20 mouse cellular contexts compared by ENCODE assay signal in genomic region chr9:121677069-121677468, GRCm38 (mm10). TPM values are rescaled to one million over a fixed set of nuclear protein-coding genes. Genes with fewer than 3 reads are reported as not detected.
DNase-seq lines count a peak whose midpoint lies in the region; ATAC-seq and TF ChIP-seq lines count a peak whose summit lies in the region.
"Had no signal": no experiment of that assay in that cellular context is flagged by ENCODE, and none has a peak within 500 bp of the region (broad histone marks: within the 10 kb centered on the region; RNA-seq: fewer than 3 reads in every experiment).

No protein-coding gene starts in this region.

- H3K9me3 ChIP-seq in kidney, postnatal 0 days (replicated peaks; ENCODE audit: low read length): no peaks in the 10 kb centered on the region
- H3K9me3 ChIP-seq in kidney, embryonic 16.5 days (ENCODE audit: low read length): no peaks in the 10 kb centered on the region
- H3K9me3 ChIP-seq in forebrain, embryonic 13.5 days (replicated peaks): no peaks in the 10 kb centered on the region
- H3K9me3 ChIP-seq: G1E; liver, embryonic 15.5 days; neural tube, embryonic 12.5 days had no signal

- H3K4me3 ChIP-seq in kidney, postnatal 0 days (replicated peaks; ENCODE audit: low read depth, low read length): no peak overlapping the region
- H3K4me3 ChIP-seq in kidney, embryonic 16.5 days (ENCODE audit: low read length): no peak overlapping the region
- H3K4me3 ChIP-seq in thymus, adult 2 months (ENCODE audit: control insufficient read depth, insufficient read depth, low read length): no peak overlapping the region
- no peak overlapping the region for H3K4me3 ChIP-seq in forebrain, embryonic 13.5 days
- H3K4me3 ChIP-seq: liver, embryonic 15.5 days; neural tube, embryonic 12.5 days had no signal

- no peak overlapping the region for H3K4me2 ChIP-seq in kidney, postnatal 0 days (ENCODE audit: low read length)
- H3K4me2 ChIP-seq in kidney, embryonic 16.5 days (replicated peaks; ENCODE audit: low read depth, low read length): no peak overlapping the region
- H3K4me2 ChIP-seq in forebrain, embryonic 13.5 days: no peak overlapping the region
- H3K4me2 ChIP-seq: heart, embryonic 11.5 days; liver, embryonic 15.5 days; neural tube, embryonic 12.5 days had no signal

- no peaks in the 10 kb centered on the region; the same call in 1 of the 2 replicates for H3K4me1 ChIP-seq in kidney, postnatal 0 days (replicated peaks; ENCODE audit: insufficient read depth, low read length)
- H3K4me1 ChIP-seq in kidney, embryonic 16.5 days (ENCODE audit: insufficient read depth, low read length): peaks cover 10% of the 10 kb centered on the region
- peaks cover 79% of the 10 kb centered on the region for H3K4me1 ChIP-seq in thymus, adult 2 months (replicated peaks; ENCODE audit: control insufficient read depth, insufficient read depth, low read length)
- 0 out of 2 replicates have a peak, but pooled peaks cover 5% of the 10 kb centered on the region for H3K4me1 ChIP-seq in forebrain, embryonic 13.5 days
- H3K4me1 ChIP-seq: neural tube, embryonic 12.5 days had no signal

- no peaks in the 10 kb centered on the region for H3K36me3 ChIP-seq in kidney, postnatal 0 days (ENCODE audit: insufficient read depth, low read length)
- H3K36me3 ChIP-seq in kidney, embryonic 16.5 days (ENCODE audit: insufficient read depth, low read length): no peaks in the 10 kb centered on the region
- H3K36me3 ChIP-seq in thymus, adult 2 months (ENCODE audit: control insufficient read depth, insufficient read depth, low read length): no peaks in the 10 kb centered on the region
- H3K36me3 ChIP-seq in forebrain, embryonic 13.5 days (ENCODE audit: poor library complexity, severe bottlenecking): peaks cover 8% of the 10 kb centered on the region
- H3K36me3 ChIP-seq: liver, embryonic 15.5 days had no signal

- intact Hi-C loops in left cerebral cortex, postnatal 4 days (cut with DNase I): no loop called here

- no peak for TF ChIP-seq POLR2A in thymus, adult 2 months (IDR thresholded peaks at IDR 0.05; ENCODE audit: control insufficient read depth, extremely low read depth, insufficient read depth, low read length, poor library complexity)

- 38% methylated on average over 4 of the region's 4 CpGs for WGBS in kidney, postnatal 0 days
- 39% methylated on average over 4 of the region's 4 CpGs for WGBS in kidney, embryonic 16.5 days
- WGBS in thymus, adult 2 months: 21% methylated on average over 4 of the region's 4 CpGs
- 88% methylated on average over 4 of the region's 4 CpGs for WGBS in forebrain, embryonic 13.5 days

- DNase-seq in kidney, postnatal 0 days (ENCODE audit: low spot score): peak; percentile 23
- DNase-seq in thymus, adult 2 months: no peak
- DNase-seq in thymus, postnatal 36 days: no peak
- DNase-seq in induced T-regulatory cell, adult 2 months (ENCODE audit: low read depth): peak; percentile 64
- DNase-seq in left cerebral cortex, postnatal 4 days: no peak
- DNase-seq in urinary bladder, adult 18-20 months (ENCODE audit: low spot score in 2 of 2): no peak
- DNase-seq: adrenal gland, postnatal 36 days; cerebellum, adult 11-12 months; forebrain, postnatal 0 days; gastrocnemius, postnatal 14 days; heart, postnatal 36 days; kidney, postnatal 14 days; midbrain, embryonic 14.5 days had no signal

- no peak for TF ChIP-seq CTCF in kidney, postnatal 0 days (IDR thresholded peaks at IDR 0.05; ENCODE audit: low read depth)
- no peak for TF ChIP-seq CTCF in thymus, adult 2 months (IDR thresholded peaks at IDR 0.05; ENCODE audit: borderline replicate concordance, control insufficient read depth, extremely low read depth, insufficient read depth, low read length, poor library complexity)

- no peak overlapping the region for H3K9ac ChIP-seq in kidney, postnatal 0 days (ENCODE audit: low read depth, low read length)
- no peak overlapping the region for H3K9ac ChIP-seq in kidney, embryonic 16.5 days (replicated peaks; ENCODE audit: low read length)
- no peak overlapping the region for H3K9ac ChIP-seq in forebrain, embryonic 13.5 days
- H3K9ac ChIP-seq: forebrain, postnatal 0 days; liver, embryonic 15.5 days; neural tube, embryonic 12.5 days had no signal

- H3K27ac ChIP-seq in kidney, postnatal 0 days: no peak overlapping the region
- no peak overlapping the region for H3K27ac ChIP-seq in kidney, embryonic 16.5 days (ENCODE audit: low read length)
- H3K27ac ChIP-seq in thymus, adult 2 months (ENCODE audit: control insufficient read depth, insufficient read depth, low read length): peak overlapping the region; percentile 60
- no peak overlapping the region for H3K27ac ChIP-seq in forebrain, embryonic 13.5 days
- H3K27ac ChIP-seq: liver, embryonic 15.5 days; neural tube, embryonic 12.5 days had no signal

- no peak for ATAC-seq in kidney, postnatal 0 days (replicated peaks; ENCODE audit: low FRiP score, low read depth)
- ATAC-seq in kidney, embryonic 16.5 days (ENCODE audit: low FRiP score, low TSS enrichment): no peak
- no peak for ATAC-seq in forebrain, embryonic 13.5 days
- ATAC-seq: forebrain, postnatal 0 days had no signal

- no peaks in the 10 kb centered on the region for H3K27me3 ChIP-seq in kidney, postnatal 0 days (ENCODE audit: insufficient read depth, low read length)
- H3K27me3 ChIP-seq in kidney, embryonic 16.5 days (ENCODE audit: insufficient read depth, low read length): no peaks in the 10 kb centered on the region
- no peaks in the 10 kb centered on the region for H3K27me3 ChIP-seq in thymus, adult 2 months (ENCODE audit: control insufficient read depth, insufficient read depth, low read length)
- no peaks in the 10 kb centered on the region for H3K27me3 ChIP-seq in forebrain, embryonic 13.5 days
- H3K27me3 ChIP-seq: liver, embryonic 15.5 days; neural tube, embryonic 12.5 days had no signal

RNA-seq across cellular contexts. Expression of gene Sec22c, which starts 28.2 kb away (rescaled TPM):
- polyA plus RNA-seq in kidney, postnatal 0 days (2015; fragmentation: Nextera tagmentation; extraction: Ambion mirVana): 7.4 and 8.1 TPM in 2 replicates
- 8.5 and 9.0 TPM in 2 replicates for polyA plus RNA-seq in kidney, embryonic 16.5 days (2015; fragmentation: Nextera tagmentation; extraction: Ambion mirVana)
- 43.6 and 49.2 TPM in 2 replicates for polyA plus RNA-seq in thymus, adult 2 months (2012; rRNA removed)
- 10 to 100 TPM; 38.7 to 40.7 TPM for total RNA-seq in left cerebral cortex, postnatal 4 days (2021)
- 29.9 and 35.1 TPM in 2 replicates for polyA plus RNA-seq in forebrain, embryonic 13.5 days (2015; fragmentation: Nextera tagmentation; extraction: Ambion mirVana)

RNA-seq across cellular contexts. Expression of gene Ss18l2, which starts 33.1 kb away (rescaled TPM):
- 176 and 194 TPM in 2 replicates for polyA plus RNA-seq in kidney, postnatal 0 days (2015; fragmentation: Nextera tagmentation; extraction: Ambion mirVana)
- polyA plus RNA-seq in kidney, embryonic 16.5 days (2015; fragmentation: Nextera tagmentation; extraction: Ambion mirVana): 107 and 114 TPM in 2 replicates
- polyA plus RNA-seq in thymus, adult 2 months (2012; rRNA removed): 18.2 and 28.4 TPM in 2 replicates
- 10 to 100 TPM; 60.1 to 60.6 TPM for total RNA-seq in left cerebral cortex, postnatal 4 days (2021)
- polyA plus RNA-seq in forebrain, embryonic 13.5 days (2015; fragmentation: Nextera tagmentation; extraction: Ambion mirVana): 130 and 159 TPM in 2 replicates

RNA-seq across cellular contexts. Expression of gene Vipr1, which starts 34.6 kb away (rescaled TPM):
- 0.13 and 0.17 TPM in 2 replicates for polyA plus RNA-seq in kidney, postnatal 0 days (2015; fragmentation: Nextera tagmentation; extraction: Ambion mirVana)
- polyA plus RNA-seq in kidney, embryonic 16.5 days (2015; fragmentation: Nextera tagmentation; extraction: Ambion mirVana): 0.04 and 0.40 TPM in 2 replicates
- polyA plus RNA-seq in thymus, adult 2 months (2012; rRNA removed): 6.5 and 7.0 TPM in 2 replicates
- 1 to 10 TPM; 3.1 to 5.5 TPM for total RNA-seq in left cerebral cortex, postnatal 4 days (2021)
- 0.37 and 0.59 TPM in 2 replicates for polyA plus RNA-seq in forebrain, embryonic 13.5 days (2015; fragmentation: Nextera tagmentation; extraction: Ambion mirVana)
- polyA plus RNA-seq: G1E had no signal

RNA-seq across cellular contexts. Expression of gene Lyzl4, which starts 35.2 kb away (rescaled TPM):
- polyA plus RNA-seq in kidney, postnatal 0 days (2015; fragmentation: Nextera tagmentation; extraction: Ambion mirVana): 0.28 TPM in 1 of 2 replicates, not detected in the other
- 0.25 TPM in 1 of 2 replicates, not detected in the other for polyA plus RNA-seq in kidney, embryonic 16.5 days (2015; fragmentation: Nextera tagmentation; extraction: Ambion mirVana)
- 0.31 and 0.62 TPM in 2 replicates for polyA plus RNA-seq in thymus, adult 2 months (2012; rRNA removed)
- total RNA-seq in left cerebral cortex, postnatal 4 days (2021): under 1 TPM; 0.42 to 0.98 TPM
- polyA plus RNA-seq in forebrain, embryonic 13.5 days (2015; fragmentation: Nextera tagmentation; extraction: Ambion mirVana): not detected in 2 replicates
- total RNA-seq: adrenal gland, postnatal 36 days; forebrain, postnatal 0 days; G1E; heart, postnatal 36 days had no signal
- polyA plus RNA-seq: forebrain, postnatal 0 days; G1E; heart, embryonic 11.5 days; intestine, embryonic 14.5 days; liver, embryonic 15.5 days; midbrain, embryonic 14.5 days; neural tube, embryonic 12.5 days had no signal

RNA-seq across cellular contexts. Expression of gene Nktr, which starts 41.9 kb away (rescaled TPM):
- polyA plus RNA-seq in kidney, postnatal 0 days (2015; fragmentation: Nextera tagmentation; extraction: Ambion mirVana): 42.8 and 44.7 TPM in 2 replicates
- 46.1 and 57.5 TPM in 2 replicates for polyA plus RNA-seq in kidney, embryonic 16.5 days (2015; fragmentation: Nextera tagmentation; extraction: Ambion mirVana)
- 93.3 and 95.4 TPM in 2 replicates for polyA plus RNA-seq in thymus, adult 2 months (2012; rRNA removed)
- total RNA-seq in left cerebral cortex, postnatal 4 days (2021): 100 to 1,000 TPM; 145 to 152 TPM
- polyA plus RNA-seq in forebrain, embryonic 13.5 days (2015; fragmentation: Nextera tagmentation; extraction: Ambion mirVana): 69.5 and 70.9 TPM in 2 replicates

Comparison
In these comparisons a context has a peak if more than half of its experiments do, and no peak if none do; other contexts are left out.
1. DNase-seq: peak in kidney, postnatal 0 days (single experiment) and induced T-regulatory cell, adult 2 months (single experiment); none in thymus, adult 2 months (single experiment), thymus, postnatal 36 days (0 of 2), left cerebral cortex, postnatal 4 days (single experiment) and urinary bladder, adult 18-20 months (0 of 2).